Mouse (Mus musculus): ENCODE results near the gene Wdr93. TPM values are rescaled to one million over a fixed set of nuclear protein-coding genes. Genes with fewer than 3 reads are reported as not detected.

Wdr93 gene
- 1 to 10 TPM; 1.8 to 2.5 TPM for total RNA-seq (2021)
- long read RNA-seq, experiment 1, partial matches to known transcripts: 0 of 4 reads
- long read RNA-seq, experiment 1, other reads (novel, unspliced or antisense): 4 of 4 reads
- long read RNA-seq, experiment 2, partial matches to known transcripts: 0 of 3 reads
- long read RNA-seq, experiment 2, other reads (novel, unspliced or antisense): 3 of 3 reads

DNA sequence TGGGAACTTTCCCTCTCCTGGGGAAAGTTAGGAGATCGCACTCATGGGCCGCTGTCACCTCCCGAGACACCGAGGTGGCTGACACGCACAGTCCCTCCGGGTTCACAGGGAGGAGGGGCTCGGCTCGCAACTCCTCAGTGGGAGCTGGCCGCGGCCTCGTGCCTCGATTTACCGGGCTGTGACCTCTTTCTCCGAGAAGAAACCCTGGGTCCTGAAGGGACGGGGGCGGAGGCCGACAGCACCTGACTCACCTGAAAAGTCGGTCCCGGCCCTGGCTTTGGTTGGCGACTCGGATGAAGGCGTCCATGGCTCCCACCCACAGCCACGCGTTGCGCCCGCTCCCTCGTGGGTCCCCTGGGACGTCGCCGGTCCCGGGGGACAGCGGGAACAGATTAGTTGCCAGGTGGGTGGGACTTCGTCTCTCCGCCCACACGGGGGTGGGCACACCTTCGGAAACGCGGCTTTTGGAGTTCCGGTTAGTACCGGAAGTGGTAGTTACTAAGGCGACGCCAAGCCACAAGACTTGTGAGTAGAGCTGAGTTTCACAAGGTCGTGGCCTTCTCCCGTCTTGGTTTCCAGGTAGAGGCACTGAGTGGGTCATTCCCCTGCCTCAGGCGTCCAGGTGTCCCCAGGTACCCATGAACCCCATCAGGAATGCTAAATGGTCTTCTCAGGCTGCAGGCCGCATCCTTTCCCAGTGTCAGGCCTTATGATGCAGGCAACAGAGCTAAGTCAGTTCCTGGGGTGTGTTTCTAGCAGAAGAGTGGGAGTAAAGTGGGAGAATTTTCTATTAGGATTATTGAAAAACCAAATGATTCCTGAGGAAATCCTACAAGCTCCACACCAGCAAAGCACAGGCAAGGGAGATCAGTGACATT is at the start of gene Wdr93, which contains the start of gene Pex11a:
TSS of gene Wdr93 (plus strand) at position 505 of the 878 bp plus-strand sequence.
TSS of gene Pex11a (minus strand) at position 473 of the 878 bp plus-strand sequence.
- peak; percentile 70 to 77 for DNase-seq (ENCODE audit: low spot score in 2 of 2)

- no peak for DNase-seq (ENCODE audit: low spot score in 2 of 2)
Observed at GRCm38 (mm10) chr7:79696495-79696894, 46.5 kb upstream of the Wdr93 start.

DNA sequence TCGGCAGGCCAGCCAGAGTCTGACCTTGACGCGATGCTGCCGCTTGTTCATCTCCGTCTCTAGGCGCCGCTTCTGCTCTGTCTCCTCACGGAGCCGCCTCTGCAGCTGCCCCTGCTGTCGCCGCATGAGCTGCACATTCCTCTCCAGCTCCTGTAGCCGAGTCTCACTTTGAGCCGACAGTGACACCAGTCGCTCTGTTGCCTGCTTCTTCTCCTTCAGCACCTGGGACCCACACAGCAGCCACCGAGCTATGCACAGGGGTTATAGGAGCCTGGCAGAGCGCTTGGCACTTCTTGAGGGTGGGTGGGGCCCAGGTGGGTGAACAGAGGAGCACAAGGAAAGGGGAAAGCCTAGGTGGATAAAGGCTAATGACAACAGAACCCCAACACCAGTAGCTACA is 40.2 kb upstream of the Wdr93 start:
- no peak for DNase-seq (ENCODE audit: low spot score in 2 of 2)

DNA sequence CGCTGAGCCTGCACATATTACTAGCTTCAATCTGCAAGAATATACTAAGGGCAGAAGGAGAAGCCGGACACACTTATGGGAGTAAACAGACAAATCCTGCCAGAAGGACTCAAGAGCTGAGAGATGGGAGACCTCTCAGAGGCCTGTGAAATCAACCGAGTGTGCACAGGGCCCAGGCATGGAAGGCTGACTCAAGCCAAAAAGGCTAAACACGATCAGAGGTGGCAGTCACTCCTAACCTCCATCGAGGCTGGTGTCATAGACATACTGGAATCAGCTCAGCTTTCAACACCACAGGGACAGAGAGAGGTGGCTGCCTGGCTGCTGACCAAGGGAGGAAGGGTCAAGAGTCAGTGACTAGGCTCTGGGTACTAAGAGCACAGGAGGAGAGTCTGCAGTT is 37.8 kb upstream of the Wdr93 start:
- DNase-seq (ENCODE audit: low spot score in 2 of 2): no peak

DNA sequence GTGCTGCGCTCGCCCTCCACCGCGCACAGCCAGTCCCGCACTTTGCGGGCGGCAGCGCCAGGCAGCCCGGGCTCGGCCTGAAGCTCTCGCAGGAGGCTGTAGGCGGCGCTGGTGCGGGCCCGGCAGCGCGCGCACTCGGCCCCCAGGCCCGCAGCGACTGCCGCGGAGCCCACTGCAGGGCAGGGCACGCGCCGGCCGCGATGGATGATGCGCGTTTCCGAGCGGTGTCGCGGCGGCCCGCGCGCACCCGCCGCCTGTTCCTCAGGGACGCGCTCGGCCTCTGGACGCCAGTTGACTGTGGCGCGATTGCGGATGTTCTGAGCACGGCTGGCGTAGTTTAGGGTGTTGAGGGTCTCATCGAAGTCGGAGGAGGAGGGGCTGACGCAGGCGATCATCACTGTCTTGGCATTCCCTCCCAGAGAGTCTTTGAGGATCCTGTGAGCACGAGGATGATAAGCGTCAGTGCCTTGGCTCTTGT is 32.8 kb upstream of the Wdr93 start:
- no peak for DNase-seq (ENCODE audit: low spot score in 2 of 2)

DNA sequence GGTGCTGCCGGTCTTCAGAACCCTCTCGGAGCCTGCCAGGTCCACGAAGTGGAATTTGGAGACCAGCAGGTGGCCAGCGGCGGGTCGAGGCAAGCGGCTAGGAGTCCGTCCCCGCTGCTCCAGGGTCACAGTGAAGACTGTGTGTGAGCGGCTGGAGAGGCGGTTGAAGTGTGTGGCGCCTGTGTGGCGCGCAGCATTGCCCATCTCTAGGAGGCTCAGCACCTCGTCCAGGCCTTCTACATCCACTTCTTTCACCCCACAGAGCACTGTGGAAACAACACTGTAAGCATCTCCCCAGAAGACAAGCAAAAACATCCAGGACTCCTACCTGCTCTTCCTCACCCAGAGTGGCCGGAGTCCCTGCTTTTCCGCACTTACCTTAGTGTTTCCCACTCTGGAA is 32.1 kb upstream of the Wdr93 start:
- no peak for DNase-seq (ENCODE audit: low spot score in 2 of 2)

GRCm38 (mm10) chr7:79715187-79715981 is 27.6 kb upstream of the Wdr93 start, which contains the start of gene Kif7:
Kif7 (minus strand) TSS chr7:79715720.
- peak; percentile 77 to 83 for DNase-seq (ENCODE audit: low spot score in 2 of 2)

DNA sequence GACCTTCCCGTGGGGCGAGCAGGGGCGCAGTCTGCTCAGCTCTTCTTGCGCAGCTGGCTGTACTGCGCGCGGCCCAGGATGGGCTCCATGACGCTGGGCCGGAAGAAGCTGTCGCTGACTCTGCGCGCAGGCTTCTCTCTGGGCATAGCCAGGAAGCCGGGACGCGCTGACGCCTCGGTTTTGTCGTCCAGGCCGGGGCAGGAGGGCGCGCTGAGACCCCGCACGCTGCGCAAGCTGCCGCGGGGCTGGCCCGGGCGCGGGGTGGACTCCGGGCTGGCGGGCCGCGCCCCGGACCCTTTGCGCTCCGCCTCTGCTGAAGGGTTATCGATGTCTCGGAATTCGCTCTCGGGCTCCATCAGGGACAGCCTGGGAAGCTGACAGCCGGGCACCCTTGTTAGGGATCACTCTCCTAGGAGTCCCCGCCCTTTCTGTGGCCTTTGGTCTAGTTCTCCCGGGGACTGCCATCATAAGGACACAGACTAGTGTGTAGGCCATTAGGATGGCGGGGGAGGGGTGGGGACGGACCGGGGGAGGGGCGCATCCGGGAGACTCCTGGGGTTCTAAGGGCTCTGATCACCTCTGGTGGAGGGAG is 21.5 kb upstream of the Wdr93 start:
- peak; percentile 56 to 63 for DNase-seq (ENCODE audit: low spot score in 2 of 2)

DNA sequence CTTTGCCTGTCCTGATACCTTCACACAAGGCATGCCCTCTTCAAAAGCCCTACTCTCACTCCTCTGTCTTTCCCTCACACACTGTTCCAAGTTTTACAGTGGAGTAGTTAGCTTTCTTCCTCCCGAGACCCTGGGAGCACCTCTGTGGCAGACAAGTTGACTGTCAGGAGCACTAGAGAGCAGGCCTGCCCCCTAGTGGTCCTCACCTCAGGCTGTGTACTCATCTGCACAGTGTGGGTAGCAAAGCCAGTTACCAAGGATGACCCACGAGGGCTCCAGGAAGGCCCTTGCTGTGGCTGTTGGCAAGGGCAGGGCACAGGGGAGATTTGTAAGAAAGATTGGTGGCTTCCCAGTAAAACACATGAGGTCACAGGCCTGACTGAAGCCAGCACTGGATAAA is 15.9 kb upstream of the Wdr93 start:
- DNase-seq (ENCODE audit: low spot score in 2 of 2): peak; percentile 38 to 59

DNA sequence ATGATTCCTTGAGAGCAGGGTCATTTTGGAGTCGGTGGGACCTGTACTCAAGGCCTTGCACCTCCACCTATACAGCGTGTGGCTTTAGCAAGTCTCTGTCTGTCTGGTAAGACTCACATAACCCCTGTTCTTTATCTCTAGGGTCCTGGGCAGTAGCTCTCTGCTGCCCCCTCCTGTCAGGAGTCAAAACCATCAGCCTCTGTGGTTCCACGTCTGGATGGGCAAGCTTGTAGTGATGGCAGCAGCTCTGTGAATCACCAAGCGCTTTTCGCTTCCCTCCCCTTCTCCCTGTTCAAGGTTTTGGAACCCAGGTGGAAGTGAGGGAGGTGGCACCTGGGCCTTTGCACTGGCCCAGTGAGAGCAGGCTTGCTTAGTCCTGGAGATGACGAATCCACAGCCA is 14.7 kb upstream of the Wdr93 start:
- DNase-seq (ENCODE audit: low spot score in 2 of 2): peak; percentile 67 to 70

- peak; percentile 75 to 76 for DNase-seq (ENCODE audit: low spot score in 2 of 2)
Observed at GRCm38 (mm10) chr7:79729169-79729568, 13.8 kb upstream of the Wdr93 start.

GRCm38 (mm10) chr7:79729743-79730370 is 13.1 kb upstream of the Wdr93 start:
- peak in 1 of 2 experiments; percentile 30 for DNase-seq (ENCODE audit: low spot score in 2 of 2)

- peak in 1 of 2 experiments; percentile 44 for DNase-seq (ENCODE audit: low spot score in 2 of 2)
Observed at GRCm38 (mm10) chr7:79731438-79731837, 11.5 kb upstream of the Wdr93 start.

DNA sequence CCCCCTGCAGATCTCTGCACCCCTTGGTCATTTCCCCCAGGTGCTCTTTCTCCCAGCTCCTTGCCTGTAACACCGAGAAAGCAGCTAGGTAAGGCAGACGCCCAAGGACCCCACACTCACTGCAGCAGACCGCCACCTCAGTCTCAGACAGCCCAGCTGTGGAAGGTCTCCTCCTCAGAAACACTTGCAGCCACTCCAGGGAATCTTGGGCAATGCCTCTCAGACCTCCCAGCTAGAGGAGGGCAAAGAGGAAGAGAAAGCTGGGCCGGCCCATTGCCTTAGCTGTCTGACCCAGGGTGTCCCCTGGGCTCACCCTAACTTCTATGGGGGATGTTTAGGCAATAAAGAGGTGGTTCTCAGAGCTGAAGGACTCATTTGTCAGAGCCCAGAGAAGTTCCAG is 10.3 kb upstream of the Wdr93 start, which contains the start of gene Plin1:
TSS of gene Plin1 (minus strand) at position 282 of the 400 bp plus-strand sequence.
- peak in 1 of 2 experiments; percentile 19 for DNase-seq (ENCODE audit: low spot score in 2 of 2)

DNA sequence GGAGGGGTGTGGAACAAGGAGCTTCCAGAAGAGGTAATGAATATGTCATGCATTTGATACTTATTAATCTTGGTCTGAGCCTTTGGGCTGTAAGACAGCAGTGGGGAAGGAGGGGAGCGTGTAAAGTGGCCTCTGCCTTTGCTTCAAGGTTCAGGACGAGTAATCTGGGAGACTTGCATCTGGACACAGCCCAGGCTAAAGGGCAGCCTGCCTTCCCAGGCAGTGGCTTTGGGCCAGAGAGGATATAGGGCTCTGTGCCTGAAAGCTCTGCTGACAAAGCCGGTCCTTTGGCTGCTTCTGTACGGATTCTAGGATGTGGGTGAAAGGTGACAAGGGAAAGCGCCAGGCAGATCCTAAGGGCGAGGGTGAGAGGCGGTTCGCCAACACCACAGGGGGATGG is 8.4 kb upstream of the Wdr93 start:
- peak; percentile 39 to 60 for DNase-seq (ENCODE audit: low spot score in 2 of 2)

GRCm38 (mm10) chr7:79736511-79736910 is 6.5 kb upstream of the Wdr93 start:
- DNase-seq (ENCODE audit: low spot score in 2 of 2): no peak

DNA sequence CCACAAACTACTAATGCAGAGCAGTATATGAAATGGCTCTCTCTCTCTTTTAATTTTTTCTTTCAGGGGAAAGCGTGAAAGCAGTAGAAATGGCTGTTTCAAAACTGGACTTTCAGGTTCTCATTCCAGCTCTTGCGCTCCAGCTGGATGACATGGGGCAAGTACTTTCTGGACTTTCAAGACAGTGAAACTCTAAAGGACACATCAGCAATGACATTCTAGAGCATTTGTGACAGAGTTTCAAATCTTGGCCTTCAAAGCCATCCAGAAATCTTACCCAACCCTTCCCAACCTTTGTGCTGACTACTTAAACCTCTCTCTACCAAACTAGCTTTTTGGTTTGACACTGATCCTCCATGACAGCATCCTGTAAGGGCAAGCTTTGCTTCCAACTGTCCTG is 4.0 kb upstream of the Wdr93 start:
- no peak for DNase-seq (ENCODE audit: low spot score in 2 of 2)

- DNase-seq (ENCODE audit: low spot score in 2 of 2): no peak
Observed at GRCm38 (mm10) chr7:79740279-79740678, 2.7 kb upstream of the Wdr93 start.

DNA sequence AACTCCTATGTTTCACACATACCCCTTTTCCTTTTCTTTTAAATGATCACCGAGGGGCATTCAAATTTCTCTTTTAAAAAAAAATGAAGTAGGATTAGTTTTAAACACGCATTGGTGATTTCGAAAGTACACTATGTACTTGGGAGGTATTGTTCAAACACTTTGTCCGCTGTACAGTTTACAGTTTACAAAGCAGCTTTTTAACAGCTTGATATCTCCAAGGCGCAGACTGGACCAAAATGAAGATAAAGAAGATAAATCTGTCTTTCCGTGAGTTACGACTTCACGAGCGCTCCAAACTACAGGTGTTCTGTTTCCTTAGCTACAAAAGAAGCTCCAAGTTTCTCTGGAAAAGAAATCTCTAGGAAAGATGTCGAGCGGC is 695 bp upstream of the Wdr93 start:
- no peak for DNase-seq (ENCODE audit: low spot score in 2 of 2)

DNA sequence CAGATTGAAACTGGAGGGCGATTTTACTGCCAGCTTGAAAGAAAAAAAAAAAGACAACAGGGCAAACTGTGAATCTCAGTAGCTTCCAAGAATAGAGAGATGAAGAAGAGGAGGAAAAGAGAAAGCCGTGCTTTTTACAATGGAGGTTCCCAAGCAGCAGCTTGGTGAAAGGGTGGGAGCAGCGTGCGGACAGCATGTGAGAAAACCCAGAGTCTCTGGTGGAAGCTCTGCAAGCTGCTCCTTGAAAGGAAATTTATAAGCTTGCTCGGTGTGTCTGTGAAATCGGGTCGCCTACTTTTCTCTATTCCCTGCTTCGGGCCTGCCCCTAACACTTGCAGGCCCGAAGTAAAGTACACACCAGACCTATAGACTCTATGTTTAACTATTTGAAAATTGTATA is 1.1 kb downstream of the Wdr93 start:
- no peak for DNase-seq (ENCODE audit: low spot score in 2 of 2)
